Mouse (Mus musculus): Measurements from ENCODE around the gene Pak2.

Gene Pak2

DNA sequence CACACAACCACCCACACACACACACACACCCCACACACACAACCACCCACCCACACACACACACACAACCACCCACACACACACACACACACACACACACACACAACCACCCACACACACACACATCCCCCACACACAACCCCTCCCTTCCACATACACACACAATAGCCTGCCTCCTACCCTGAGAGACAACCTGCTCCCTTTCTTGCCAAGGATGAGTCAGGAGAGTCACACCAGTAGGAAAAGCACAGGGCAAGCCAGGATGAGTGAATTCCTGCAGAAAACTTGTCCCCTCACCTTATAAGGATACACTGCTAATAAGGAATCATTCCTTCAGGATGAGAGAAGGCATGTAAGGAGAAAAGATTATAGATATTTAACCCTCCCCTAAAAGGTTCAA, 85.2 kb downstream of the Pak2 start:
- DNase-seq = no peak

DNA sequence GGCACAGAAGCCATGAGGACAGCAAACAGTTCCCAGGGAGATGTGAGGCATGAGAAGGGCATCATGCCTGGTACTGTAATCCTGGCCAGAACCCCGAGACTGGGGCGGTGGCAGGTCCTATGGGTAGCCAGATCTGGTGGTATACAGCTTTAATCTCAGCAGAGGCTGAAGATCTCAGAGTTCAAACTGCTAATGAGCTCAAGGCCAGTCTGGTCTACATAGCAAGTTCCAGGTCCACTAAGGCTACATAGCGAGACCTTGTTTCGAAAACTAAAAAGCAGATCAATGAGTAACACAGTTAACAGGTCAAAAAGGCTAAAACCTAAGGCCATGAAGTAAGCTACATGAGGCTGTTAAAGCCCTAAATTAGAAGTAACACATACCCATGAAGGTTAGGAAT, 85.9 kb downstream of the Pak2 start:
- peak; percentile 13 for DNase-seq

DNA sequence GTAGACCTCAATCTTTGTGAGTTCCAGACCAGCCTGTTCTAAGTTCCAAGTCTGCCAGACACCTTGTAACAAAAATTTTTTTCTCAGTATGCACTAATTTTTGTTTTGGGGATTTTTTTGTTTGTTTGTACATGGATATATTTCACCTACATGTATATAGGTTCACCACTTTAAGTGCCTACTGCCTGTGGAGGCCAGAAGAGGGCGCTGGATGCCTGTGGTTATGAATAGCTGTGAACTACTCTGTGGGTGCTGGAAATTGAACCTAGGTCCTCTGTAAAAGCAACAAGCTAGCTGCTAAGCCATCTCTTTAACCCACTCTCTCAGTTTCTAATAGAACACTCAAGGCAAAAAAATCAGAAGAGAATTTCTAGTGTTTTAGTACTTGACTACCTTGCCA, 87.1 kb downstream of the Pak2 start:
- DNase-seq = no peak

DNA sequence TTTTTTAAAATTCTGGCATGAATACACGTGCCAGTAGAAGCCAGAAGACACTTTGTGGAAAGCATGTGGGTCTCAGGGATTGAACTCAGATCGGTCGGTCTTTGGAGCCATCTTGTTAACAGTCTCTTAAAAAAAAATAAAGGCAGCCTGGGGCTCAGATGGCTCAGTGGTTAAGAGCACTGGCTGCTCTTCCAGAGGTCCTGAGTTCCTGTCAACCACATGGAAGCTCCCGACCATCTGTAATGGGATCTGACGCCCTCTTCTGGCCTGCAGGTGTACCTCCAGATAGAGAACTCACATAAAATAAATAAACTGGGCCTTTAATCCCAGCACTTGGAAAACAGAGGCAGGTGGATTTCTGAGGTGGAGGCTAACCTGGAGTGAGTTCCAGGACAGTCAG, 98.2 kb downstream of the Pak2 start:
- DNase-seq = no peak

DNA sequence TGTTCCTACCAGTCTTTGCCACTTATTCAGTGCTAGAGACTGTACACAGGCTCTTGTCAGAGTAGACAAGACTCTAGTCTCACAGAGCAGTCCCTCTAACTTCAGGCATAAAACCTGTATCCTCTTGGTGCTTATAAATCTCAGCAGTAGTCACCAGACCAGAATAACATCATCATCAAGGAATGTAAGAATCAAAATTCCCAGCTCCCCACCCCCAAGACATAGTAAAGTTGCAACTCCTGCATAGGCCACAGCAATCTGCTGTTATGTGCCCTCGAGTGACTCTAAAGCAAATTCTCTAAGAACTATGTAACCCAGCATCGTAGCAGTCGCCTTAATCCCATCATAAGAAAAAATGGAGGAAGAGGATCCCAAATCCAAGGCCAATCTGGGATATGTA, 99.6 kb downstream of the Pak2 start:
- no peak for DNase-seq

DNA sequence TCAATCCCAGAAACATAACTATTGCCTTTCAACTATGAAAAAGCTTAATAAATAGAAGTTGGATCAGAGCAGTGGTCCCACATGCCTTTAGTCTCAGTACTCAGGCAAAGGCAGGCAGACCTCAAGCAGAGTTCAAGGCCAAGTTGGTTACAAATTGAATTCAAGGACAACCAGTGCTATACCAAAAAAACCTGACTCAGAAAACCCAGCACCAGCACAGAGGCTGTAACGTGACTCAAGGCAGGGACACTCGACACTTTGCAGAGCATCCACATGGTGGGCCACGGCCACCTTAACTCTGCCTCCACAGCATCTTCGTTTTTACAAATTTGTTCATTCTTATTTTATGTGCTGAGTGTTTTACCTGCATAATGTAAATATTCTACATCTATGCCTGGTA, 103.9 kb downstream of the Pak2 start:
- DNase-seq = no peak

Measured in kidney, adult 11 months (tissue).